Mouse (Mus musculus) bone marrow macrophage, adult 2 months (primary cell): ENCODE measurements at regions not wholly inside any gene's neighbourhood (a gene's known extent, or its start where the extent isn't known, plus 50 kb on each side); places are given as distances from the start of the nearest gene placed in this dataset.

ENCODE experiments used
- H3K27ac ChIP-seq: 2 replicates; pipeline ENCODE4 v1.5.1; 2012; ENCODE audit warnings: low read depth, low read length; ENCODE audit not compliant: insufficient read depth
- H3K4me1 ChIP-seq: 2 replicates; pipeline ENCODE4 v1.6.1; 2012; ENCODE audit warnings: low read length; ENCODE audit not compliant: control insufficient read depth, insufficient read depth
- H3K4me3 ChIP-seq: 2 replicates; pipeline ENCODE4 v1.5.1; 2012; ENCODE audit warnings: mild to moderate bottlenecking, low read length, moderate library complexity; ENCODE audit not compliant: insufficient read depth
- CTCF ChIP-seq: IDR thresholded peaks from 2 replicates; pipeline ENCODE4 v1.5.1; 2012; ENCODE audit warnings: low read depth, mild to moderate bottlenecking, low read length, moderate library complexity
- POLR2A ChIP-seq: IDR thresholded peaks from 2 replicates; pipeline ENCODE4 v1.6.1; 2012; ENCODE audit warnings: mild to moderate bottlenecking, low read depth, low read length, borderline replicate concordance

- H3K4me1 ChIP-seq: no peaks in the 10 kb centered on the region
- no peak overlapping the region for H3K4me3 ChIP-seq
- H3K27ac ChIP-seq: no peak overlapping the region
- TF ChIP-seq CTCF (no peak), POLR2A (no peak)
These were observed 161.2 kb downstream of the Mreg start for GRCm38 (mm10) chr1:72050858-72051257.

- H3K4me3 ChIP-seq: no peak overlapping the region
- no peaks in the 10 kb centered on the region for H3K4me1 ChIP-seq
- no peak for TF ChIP-seq POLR2A
- no peak for TF ChIP-seq CTCF
- no peak overlapping the region for H3K27ac ChIP-seq
These were observed 166.0 kb downstream of the Mreg start for GRCm38 (mm10) chr1:72046072-72046471.

GRCm38 (mm10) chr1:72038518-72038917, 173.6 kb downstream of the Mreg start:
- H3K4me3 ChIP-seq: no peak overlapping the region
- H3K4me1 ChIP-seq: no peaks in the 10 kb centered on the region
- TF ChIP-seq POLR2A: no peak
- TF ChIP-seq CTCF: no peak
- no peak overlapping the region for H3K27ac ChIP-seq

GRCm38 (mm10) chr1:72036600-72036999, 175.5 kb downstream of the Mreg start:
- no peak overlapping the region for H3K27ac ChIP-seq
- no peak for TF ChIP-seq CTCF
- no peak for TF ChIP-seq POLR2A
- H3K4me1 ChIP-seq: no peaks in the 10 kb centered on the region
- no peak overlapping the region for H3K4me3 ChIP-seq

- TF ChIP-seq CTCF (no peak), POLR2A (no peak)
- Histone ChIP-seq H3K4me3 (no peak overlapping the region), H3K4me1 (no peaks in the 10 kb centered on the region), H3K27ac (no peak overlapping the region)
These were observed 176.0 kb downstream of the Mreg start for GRCm38 (mm10) chr1:72036141-72036540.

GRCm38 (mm10) chr1:72033941-72034340, 178.2 kb downstream of the Mreg start:
- H3K4me3 ChIP-seq: no peak overlapping the region
- TF ChIP-seq POLR2A (no peak), CTCF (no peak)
- H3K4me1 ChIP-seq: no peaks in the 10 kb centered on the region
- H3K27ac ChIP-seq: no peak overlapping the region

- Histone ChIP-seq H3K4me1 (no peaks in the 10 kb centered on the region), H3K4me3 (no peak overlapping the region), H3K27ac (no peak overlapping the region)
- TF ChIP-seq CTCF: no peak
- no peak for TF ChIP-seq POLR2A
These were observed 179.9 kb downstream of the Mreg start for GRCm38 (mm10) chr1:72032214-72032613.

GRCm38 (mm10) chr1:72030763-72031405, 181.2 kb downstream of the Mreg start:
- H3K27ac ChIP-seq: no peak overlapping the region
- no peak overlapping the region for H3K4me3 ChIP-seq
- TF ChIP-seq CTCF (no peak), POLR2A (no peak)
- no peaks in the 10 kb centered on the region for H3K4me1 ChIP-seq

GRCm38 (mm10) chr1:72029625-72030024, 182.5 kb downstream of the Mreg start:
- Histone ChIP-seq H3K4me3 (no peak overlapping the region), H3K4me1 (no peaks in the 10 kb centered on the region), H3K27ac (no peak overlapping the region)
- no peak for TF ChIP-seq POLR2A
- no peak for TF ChIP-seq CTCF

GRCm38 (mm10) chr1:72026861-72027260, 185.2 kb downstream of the Mreg start:
- no peak overlapping the region for H3K27ac ChIP-seq
- no peak for TF ChIP-seq POLR2A
- TF ChIP-seq CTCF: no peak
- no peak overlapping the region for H3K4me3 ChIP-seq
- H3K4me1 ChIP-seq: no peaks in the 10 kb centered on the region
